Mouse (Mus musculus): Measurements from ENCODE around the gene Lyg2.

The Lyg2 gene

DNA sequence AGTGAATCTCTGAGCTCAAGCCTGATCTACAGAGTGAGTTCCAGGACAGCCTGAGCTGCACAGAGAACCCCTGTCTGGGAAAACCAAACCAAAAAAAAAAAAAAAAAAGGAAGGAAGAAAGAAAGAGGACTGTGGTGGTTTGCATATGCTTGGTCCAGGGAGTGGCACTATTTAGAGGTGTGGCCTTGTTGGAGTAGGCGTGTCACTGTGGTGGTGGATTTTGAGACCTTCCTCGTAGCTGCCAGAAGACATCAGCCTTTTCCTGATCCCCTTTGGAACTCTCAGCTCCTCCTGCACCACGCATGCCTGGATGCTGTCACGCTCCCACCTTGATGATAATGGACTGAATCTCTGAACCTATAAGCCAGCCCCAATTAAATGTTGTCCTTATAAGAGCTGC is 32.9 kb downstream of the Lyg2 start:
- no peak for DNase-seq (ENCODE audit: low read depth, low spot score)

DNA sequence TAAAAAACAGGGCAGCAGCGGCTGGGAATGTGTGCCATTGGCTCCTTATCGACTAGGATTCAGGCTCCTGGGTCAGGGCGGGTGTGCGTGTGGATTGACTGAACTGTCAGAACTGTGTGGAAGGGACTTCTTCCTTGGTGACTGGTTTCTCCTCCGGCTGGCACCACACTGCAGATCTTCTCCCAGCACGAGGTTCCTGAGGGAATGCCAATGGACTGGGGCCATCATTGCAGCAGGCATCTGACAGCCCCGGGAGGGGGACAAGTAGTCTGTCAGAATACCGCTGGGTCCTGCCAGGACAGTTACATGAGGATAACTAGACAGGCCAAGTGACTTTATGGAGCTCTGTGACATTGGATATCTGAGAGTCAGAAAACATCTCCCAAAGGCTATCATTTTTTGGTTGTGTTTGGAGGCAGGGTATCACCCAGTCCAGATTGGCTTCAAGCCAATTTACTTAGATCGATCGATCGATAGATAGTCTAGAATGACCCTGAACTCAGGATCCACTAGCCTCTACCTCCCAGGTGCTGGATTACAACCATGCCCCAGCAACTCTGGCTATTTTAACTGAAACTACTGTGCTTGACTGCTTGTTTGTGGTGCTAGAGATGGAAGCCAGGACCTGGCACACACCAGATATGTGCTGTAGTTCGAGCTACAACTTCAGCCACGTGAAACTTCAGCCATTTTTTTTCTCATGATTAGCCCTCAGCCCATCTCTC is 38.4 kb downstream of the Lyg2 start:
- no peak for DNase-seq (ENCODE audit: low read depth, low spot score)

DNA sequence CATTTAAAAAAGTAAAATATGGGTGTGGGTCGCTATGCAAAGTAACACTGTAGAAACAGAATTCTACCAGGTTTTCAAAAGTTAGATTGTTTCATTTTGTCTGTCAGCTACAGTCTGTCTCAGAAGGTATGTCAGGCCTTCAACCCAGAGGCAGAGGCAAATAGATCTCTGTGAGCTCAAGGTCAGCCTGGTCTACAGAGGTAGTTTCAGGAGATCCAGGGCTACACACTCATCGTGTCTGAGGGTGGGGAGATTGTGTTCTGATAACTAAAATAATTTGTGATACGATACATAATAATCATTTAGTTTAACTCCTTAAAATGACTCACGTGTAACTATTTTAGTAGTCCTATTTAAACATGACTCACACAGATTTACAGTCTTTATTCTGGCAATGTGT is 43.1 kb downstream of the Lyg2 start:
- DNase-seq (ENCODE audit: low read depth, low spot score), result no peak

DNA sequence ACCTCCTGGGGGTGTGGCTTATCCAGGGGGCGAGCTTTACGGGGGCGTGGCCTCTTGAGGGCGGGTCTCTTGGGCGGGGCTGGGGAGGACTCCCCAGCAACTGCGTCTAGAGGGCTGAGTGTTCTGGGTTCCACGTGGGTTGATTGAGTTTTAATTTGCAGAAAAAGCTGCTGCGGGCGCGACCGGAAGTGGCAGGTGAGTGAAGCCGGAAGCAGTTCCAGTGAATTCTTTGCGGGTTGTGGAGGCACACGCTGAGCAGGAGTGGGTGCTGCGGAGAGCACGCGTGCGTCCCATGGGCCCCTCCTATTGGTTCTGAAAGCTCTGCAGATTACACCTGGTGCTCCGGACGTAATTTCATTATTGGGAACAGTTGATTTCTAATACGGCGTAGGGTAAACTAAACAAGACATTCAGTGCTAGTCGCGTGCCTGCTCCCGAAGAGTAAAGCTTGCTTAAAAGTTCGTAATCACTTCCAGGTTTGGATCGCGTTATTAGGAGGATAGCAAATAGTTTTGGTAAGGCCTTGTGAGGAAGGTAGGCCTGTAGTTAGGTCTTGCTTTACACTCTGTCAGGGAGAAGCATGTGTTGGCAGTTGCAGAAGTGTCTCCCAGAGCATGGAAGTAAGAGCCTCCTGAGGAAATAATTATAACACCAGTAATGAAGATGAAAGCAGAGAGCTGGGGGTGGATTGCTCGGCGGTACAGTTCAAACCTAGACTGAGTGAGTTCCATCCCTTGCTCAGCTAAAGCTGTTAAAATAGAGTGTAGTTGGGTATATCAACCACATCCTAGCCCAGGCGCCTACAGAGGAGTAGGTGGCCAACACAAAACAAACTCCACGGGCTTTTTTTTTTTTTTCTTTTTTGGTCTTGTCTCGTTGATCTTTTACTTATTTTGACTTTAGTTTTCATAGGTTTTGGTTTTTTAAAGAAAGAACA is 43.9 kb downstream of the Lyg2 start:
- peak; percentile 62 for DNase-seq (ENCODE audit: low read depth, low spot score)

DNA sequence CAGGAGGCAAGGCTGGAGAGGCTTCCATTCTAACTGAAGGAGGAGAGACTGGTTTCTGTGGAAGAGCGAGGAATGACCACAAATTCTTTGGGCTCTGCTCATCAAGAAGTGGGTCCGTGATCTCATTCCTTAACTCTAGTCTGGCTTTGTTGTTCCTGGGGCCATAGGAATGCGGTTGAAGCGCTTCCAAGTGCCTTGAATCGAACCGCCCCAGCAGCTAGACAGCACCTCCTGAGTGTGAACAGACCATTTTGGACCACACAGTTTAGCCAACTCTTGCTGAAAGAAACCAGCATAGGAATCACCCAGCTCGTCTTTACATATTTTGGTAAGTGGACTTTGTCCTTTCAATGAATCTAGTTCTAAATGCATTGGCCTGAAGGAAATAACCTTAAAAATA is 44.6 kb downstream of the Lyg2 start, which contains the start of gene Lipt1:
Gene Lipt1, plus strand, starts transcription at position 35 of the 400 bp plus-strand sequence.
- DNase-seq (ENCODE audit: low read depth, low spot score), result no peak

DNA sequence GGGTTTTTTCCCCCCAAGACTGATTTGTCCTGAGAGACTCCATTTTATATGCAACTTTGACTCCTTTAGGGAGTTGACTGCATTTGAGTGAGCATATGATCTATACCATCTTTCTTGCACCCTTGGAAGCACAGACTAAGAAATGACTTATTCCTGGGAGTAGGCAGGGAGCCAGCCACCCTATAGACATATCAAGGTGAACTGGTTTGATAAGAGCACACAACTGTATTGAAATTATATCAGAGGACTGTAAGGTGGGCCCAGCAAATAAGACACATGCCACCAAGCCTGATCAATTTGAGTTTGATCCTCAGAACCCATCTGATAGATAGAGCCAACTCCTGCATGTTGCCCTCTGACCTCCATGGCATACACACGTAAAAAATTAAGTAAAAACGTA is 46.9 kb downstream of the Lyg2 start:
- no peak for DNase-seq (ENCODE audit: low read depth, low spot score)

DNA sequence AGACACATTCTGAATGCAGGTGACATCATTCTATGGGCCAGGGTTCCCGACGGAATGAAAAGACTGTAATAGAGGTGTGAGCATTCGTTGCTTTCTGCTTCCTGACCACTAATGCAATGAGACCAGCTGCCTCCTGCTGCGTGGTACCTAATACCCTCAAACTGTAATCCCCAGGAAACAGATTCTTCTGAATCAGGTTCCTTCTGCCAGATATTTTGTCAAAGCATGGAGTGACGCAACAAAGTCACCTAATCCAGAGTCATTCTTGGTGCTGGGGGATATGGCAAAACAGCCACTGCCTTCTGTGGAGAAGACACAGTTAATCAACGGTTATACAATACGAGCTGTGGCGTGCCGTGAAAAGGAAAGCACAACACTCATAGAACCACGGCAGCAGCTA is 47.7 kb downstream of the Lyg2 start:
- DNase-seq (ENCODE audit: low read depth, low spot score), result no peak

DNA sequence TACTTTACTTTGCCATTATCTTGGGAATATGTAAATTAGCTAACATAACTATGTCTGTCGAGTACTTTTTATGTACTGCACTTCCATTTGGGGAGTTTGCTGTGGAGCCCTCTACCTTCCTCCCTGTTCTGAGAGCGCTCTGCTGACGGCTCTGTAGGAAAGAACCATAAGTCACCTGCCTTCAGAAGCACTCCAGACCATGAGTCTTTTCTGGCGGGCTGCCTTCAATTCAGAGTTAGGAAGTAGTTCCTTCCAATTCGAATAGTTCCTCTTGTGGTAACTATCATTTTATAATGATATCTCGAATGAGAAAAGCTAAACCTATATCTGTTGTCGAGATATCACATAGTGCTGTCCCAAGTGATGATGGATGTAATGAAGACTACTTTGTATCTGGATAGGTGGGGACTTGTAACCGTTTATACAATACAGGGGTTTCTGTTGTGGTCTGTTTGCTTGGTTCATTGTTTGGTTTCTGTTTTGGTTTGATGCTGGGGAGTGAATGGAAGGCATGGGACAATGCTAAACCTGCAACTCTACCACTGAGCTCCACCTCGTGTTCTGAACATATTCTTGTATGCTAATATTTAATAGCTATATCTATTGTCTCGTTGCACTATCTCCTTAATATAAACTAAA is 48.5 kb downstream of the Lyg2 start:
- no peak for DNase-seq (ENCODE audit: low read depth, low spot score)

DNA sequence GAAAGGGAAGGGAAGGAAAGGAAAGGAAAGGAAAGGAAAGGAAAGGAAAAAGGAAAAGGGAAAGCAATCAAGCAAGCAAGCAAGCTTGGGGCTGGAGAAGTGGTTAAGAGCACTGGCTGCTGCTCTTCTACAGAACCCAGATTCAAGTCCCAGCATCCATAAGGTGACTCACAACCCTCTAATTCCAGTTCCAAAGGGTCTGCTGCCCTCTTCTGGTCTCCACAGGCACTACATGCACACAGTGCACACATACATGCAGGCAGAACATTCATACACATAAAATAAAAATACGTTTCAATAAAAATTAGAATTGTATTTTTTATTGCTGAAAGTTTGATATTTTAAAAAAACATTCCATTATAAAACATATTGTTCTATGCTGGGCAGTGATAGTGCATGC is 49.2 kb downstream of the Lyg2 start:
- DNase-seq (ENCODE audit: low read depth, low spot score), result peak; percentile 64

DNA sequence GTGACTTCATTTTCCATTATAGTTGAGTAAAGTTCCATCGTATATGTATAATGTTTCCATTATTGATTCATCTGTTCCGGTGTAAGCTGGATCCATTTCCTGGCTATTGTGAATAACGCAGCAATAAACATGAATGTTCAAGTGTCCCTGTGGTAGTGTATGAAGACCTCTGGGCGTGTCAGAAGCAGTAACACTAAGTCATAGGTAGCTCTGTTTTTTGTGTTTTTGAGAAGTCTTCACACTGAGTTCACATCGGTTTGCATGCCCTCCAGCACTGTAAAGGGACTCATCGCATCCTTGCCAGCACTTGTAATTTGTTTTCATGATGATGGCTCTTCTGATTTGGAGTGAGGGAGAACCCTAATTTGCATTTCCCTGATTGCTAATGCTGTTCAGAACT is 50.0 kb downstream of the Lyg2 start, which contains the start of gene Tsga10:
Gene Tsga10, minus strand, starts transcription at position 144 of the 400 bp plus-strand sequence.
- DNase-seq (ENCODE audit: low read depth, low spot score), result no peak

DNA sequence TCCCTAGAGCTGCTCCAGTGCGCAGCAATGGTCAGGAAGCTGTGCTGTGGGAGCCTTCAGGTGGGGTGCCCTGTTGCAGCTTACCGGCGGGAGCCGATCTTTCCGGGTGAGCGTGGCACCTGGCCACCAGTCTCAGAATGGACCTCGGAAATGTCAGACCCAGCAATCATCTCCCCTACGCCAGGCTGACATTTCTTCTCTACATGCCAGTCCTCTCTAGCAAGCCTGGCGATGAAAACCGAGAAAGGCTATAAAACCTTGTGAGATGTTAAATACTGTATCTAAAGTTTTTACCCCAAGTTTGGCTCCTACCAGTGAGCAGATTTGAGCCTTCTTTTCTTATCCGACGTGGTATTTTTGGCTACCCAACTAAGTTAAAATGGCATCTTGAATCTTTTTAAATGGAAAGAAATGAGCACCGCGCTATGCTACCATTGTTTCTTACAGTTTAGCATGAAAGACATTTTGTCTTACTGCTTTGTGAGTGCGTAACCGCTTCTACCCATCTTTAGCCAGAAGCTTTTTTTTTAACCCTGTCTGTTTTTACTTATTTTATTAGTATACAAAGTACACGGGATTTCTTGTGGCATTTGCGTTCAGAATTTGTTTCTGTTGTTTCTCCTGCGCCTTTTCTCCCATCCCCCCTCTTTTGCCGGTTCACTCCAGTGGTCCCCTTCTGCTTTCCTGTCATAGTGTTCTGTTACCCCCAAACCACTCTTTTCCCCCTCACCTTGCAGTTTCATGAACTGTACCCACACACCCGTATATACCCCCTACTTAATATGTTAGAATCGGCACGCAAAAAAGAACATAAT is 50.7 kb downstream of the Lyg2 start:
- DNase-seq (ENCODE audit: low read depth, low spot score), result no peak

DNA sequence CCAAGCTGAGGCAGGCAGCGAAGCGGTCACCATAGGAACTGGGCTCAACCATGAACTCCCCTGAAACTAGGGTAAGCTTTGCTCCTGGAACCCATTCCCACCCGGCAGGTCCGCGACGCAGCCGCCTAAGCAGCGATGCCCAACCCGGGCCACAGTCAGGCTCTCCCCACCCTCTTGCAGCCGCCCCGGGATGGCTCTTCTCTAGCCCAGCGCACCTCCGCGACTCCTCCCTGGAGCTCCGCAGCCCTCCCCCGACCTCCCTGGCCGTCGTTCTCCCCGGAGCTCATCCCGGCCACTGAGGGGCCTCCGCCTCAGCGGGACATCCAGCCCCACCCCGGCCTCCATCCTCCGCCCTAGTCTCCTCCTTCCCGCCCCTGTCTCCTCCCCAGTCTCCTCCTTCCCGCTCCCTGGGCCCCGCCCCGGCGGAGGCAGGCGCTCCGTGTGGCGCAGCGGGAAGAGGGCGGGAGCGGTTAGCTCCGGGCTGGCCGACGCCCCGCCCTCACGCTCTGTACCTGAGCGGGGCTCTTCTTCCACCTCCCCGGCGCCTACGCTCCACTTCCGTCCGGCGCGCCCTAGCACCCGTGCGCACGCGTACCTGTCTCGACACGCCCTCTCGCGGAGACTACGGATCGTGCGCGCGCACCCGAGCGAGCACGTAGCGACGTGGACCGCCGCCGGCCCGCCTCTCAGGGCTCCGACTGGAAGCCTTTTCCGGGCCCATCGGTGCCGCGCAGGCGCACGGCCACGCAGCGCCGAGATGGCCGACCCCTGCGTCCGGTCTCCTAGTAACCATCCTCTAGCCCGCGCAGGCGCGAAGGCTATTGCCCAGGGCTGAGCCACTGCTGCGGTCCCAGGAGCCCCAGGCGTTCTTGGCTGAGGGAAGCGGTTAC is 51.5 kb downstream of the Lyg2 start:
- peak; percentile 95 for DNase-seq (ENCODE audit: low read depth, low spot score)
